Mouse (Mus musculus) lung, embryonic 14.5 days (tissue): ENCODE data around the gene Rabgap1l. TPM values are rescaled to one million over a fixed set of nuclear protein-coding genes. Genes with fewer than 3 reads are reported as not detected.

ENCODE experiments used
- ATAC-seq: fragments of 200-750 bp; cut with Nextera tagmentation; 2 replicates; pipeline ENCODE4 v1.8.0; 2017; ENCODE audit warnings: mild to moderate bottlenecking, moderate TSS enrichment, moderate library complexity; ENCODE audit not compliant: insufficient read depth
- DNase-seq: peaks from one replicate; pipeline ENCODE4 v3.0.0-alpha.2; 2015
- H3K27ac ChIP-seq: fragments of 300-500 bp; sonication (generic); 2 replicates; pipeline ENCODE4 v1.5.1; 2014; ENCODE audit warnings: low read depth, mild to moderate bottlenecking, moderate library complexity
- H3K27me3 ChIP-seq: fragments of 300-500 bp; sonication (generic); 2 replicates; pipeline ENCODE4 v1.6.1; 2014; ENCODE audit warnings: low read length, control low read depth; ENCODE audit not compliant: insufficient read depth
- H3K36me3 ChIP-seq: fragments of 300-500 bp; sonication (generic); 2 replicates; pipeline ENCODE4 v1.6.1; 2014; ENCODE audit warnings: control low read depth; ENCODE audit not compliant: insufficient read depth
- H3K4me1 ChIP-seq: fragments of 300-500 bp; sonication (generic); 2 replicates; pipeline ENCODE4 v1.6.1; 2014; ENCODE audit warnings: antibody characterized with exemption, control low read depth; ENCODE audit not compliant: insufficient read depth
- H3K4me2 ChIP-seq: fragments of 300-500 bp; sonication (generic); 2 replicates; pipeline ENCODE4 v1.6.1; 2014; ENCODE audit warnings: mild to moderate bottlenecking
- H3K4me3 ChIP-seq: fragments of 300-500 bp; sonication (generic); 2 replicates; pipeline ENCODE4 v1.5.1; 2014; ENCODE audit warnings: low read depth, low read length
- H3K9ac ChIP-seq: fragments of 300-500 bp; sonication (generic); 2 replicates; pipeline ENCODE4 v1.6.1; 2014
- H3K9me3 ChIP-seq: fragments of 300-500 bp; sonication (generic); 2 replicates; pipeline ENCODE4 v1.6.1; 2016; ENCODE audit warnings: low read depth, low read length, control low read depth
- CTCF ChIP-seq: IDR thresholded peaks from 2 replicates; pipeline ENCODE4 v1.5.1; 2016; ENCODE audit warnings: antibody characterized with exemption, low read depth
- WGBS: fragments of 180-500 bp; shearing (Covaris S2); extraction: QIAGEN DNeasy Blood & Tissue Kit; methylation state at CpG from one replicate; pipeline ENCODE4 v1.1.7; 2014; 5-methylcytosine and 5-hydroxymethylcytosine counted together
- polyA plus RNA-seq: library from polyadenylated mRNA; unstranded; fragments of >200 nt; fragmentation: Nextera tagmentation; extraction: Ambion mirVana; gene quantifications from 2 replicates; pipeline ENCODE4 v1.2.1, GENCODE M21; 2014

The Rabgap1l gene
- polyA plus RNA-seq, 1 experiment from 2014 or later = 19.3 TPM

GRCm38 (mm10) chr1:160703813-160704212 is 89.2 kb downstream of the Rabgap1l start:
- Histone ChIP-seq H3K9me3 (no peaks in the 10 kb centered on the region), H3K27ac (no peak overlapping the region), H3K4me1 (no peaks in the 10 kb centered on the region), H3K4me3 (no peak overlapping the region), H3K9ac (no peak overlapping the region), H3K4me2 (no peak overlapping the region), H3K36me3 (no peaks in the 10 kb centered on the region), H3K27me3 (no peaks in the 10 kb centered on the region)
- TF ChIP-seq CTCF = no peak
- ATAC-seq (no peak), DNase-seq (no peak)
- 94% methylated on average over 6 of the region's 6 CpGs for WGBS

- H3K9me3 ChIP-seq = no peaks in the 10 kb centered on the region
- no peaks in the 10 kb centered on the region for H3K4me1 ChIP-seq
- H3K9ac ChIP-seq = no peak overlapping the region
- H3K4me2 ChIP-seq = no peak overlapping the region
- WGBS = 32% methylated on average over 1 of the region's 1 CpGs
- H3K4me3 ChIP-seq = no peak overlapping the region
- H3K36me3 ChIP-seq = no peaks in the 10 kb centered on the region
- peak; percentile 100 for ATAC-seq
- DNase-seq = peak; percentile 98
- H3K27ac ChIP-seq = no peak overlapping the region
- H3K27me3 ChIP-seq = no peaks in the 10 kb centered on the region
- no peak for TF ChIP-seq CTCF
These were observed 99.9 kb downstream of the Rabgap1l start for GRCm38 (mm10) chr1:160693094-160693447.

- TF ChIP-seq CTCF = no peak
- H3K27ac ChIP-seq = no peak overlapping the region
- DNase-seq = no peak
- H3K36me3 ChIP-seq = no peaks in the 10 kb centered on the region
- ATAC-seq = no peak; the same call in 1 of the 2 replicates
- 76% methylated on average over 6 of the region's 6 CpGs for WGBS
- H3K4me2 ChIP-seq = no peak overlapping the region
- H3K9ac ChIP-seq = no peak overlapping the region
- no peak overlapping the region for H3K4me3 ChIP-seq
- H3K4me1 ChIP-seq = no peaks in the 10 kb centered on the region
- H3K9me3 ChIP-seq = no peaks in the 10 kb centered on the region
- no peaks in the 10 kb centered on the region for H3K27me3 ChIP-seq
These were observed 100.6 kb downstream of the Rabgap1l start for GRCm38 (mm10) chr1:160692224-160693093.

GRCm38 (mm10) chr1:160691196-160691590 is 101.8 kb downstream of the Rabgap1l start:
- H3K9ac ChIP-seq = no peak overlapping the region
- no peak overlapping the region for H3K4me3 ChIP-seq
- no peaks in the 10 kb centered on the region for H3K4me1 ChIP-seq
- no peaks in the 10 kb centered on the region for H3K36me3 ChIP-seq
- no peaks in the 10 kb centered on the region for H3K9me3 ChIP-seq
- ATAC-seq = no peak
- DNase-seq = no peak
- H3K27ac ChIP-seq = no peak overlapping the region
- H3K27me3 ChIP-seq = no peaks in the 10 kb centered on the region
- no peak for TF ChIP-seq CTCF
- WGBS = 91% methylated on average over 1 of the region's 1 CpGs
- no peak overlapping the region for H3K4me2 ChIP-seq

- Histone ChIP-seq H3K9me3 (no peaks in the 10 kb centered on the region), H3K9ac (no peak overlapping the region), H3K27ac (no peak overlapping the region), H3K4me3 (no peak overlapping the region), H3K27me3 (no peaks in the 10 kb centered on the region), H3K4me2 (no peak overlapping the region), H3K4me1 (no peaks in the 10 kb centered on the region), H3K36me3 (no peaks in the 10 kb centered on the region)
- DNase-seq (peak; percentile 21), ATAC-seq (no peak)
- no peak for TF ChIP-seq CTCF
- WGBS = 87% methylated on average over 7 of the region's 7 CpGs
These were observed 102.4 kb downstream of the Rabgap1l start for GRCm38 (mm10) chr1:160690516-160691195.

- DNase-seq = no peak
- no peak overlapping the region for H3K4me2 ChIP-seq
These were observed 103.5 kb downstream of the Rabgap1l start for GRCm38 (mm10) chr1:160689511-160689910.

GRCm38 (mm10) chr1:160684251-160684650 is 108.8 kb downstream of the Rabgap1l start:
- no peak overlapping the region for H3K4me2 ChIP-seq
- WGBS = 94% methylated on average over 2 of the region's 2 CpGs
- H3K36me3 ChIP-seq = no peaks in the 10 kb centered on the region
- H3K27me3 ChIP-seq = no peaks in the 10 kb centered on the region
- DNase-seq (no peak), ATAC-seq (no peak)
- H3K9me3 ChIP-seq = no peaks in the 10 kb centered on the region
- no peak overlapping the region for H3K9ac ChIP-seq
- H3K4me1 ChIP-seq = no peaks in the 10 kb centered on the region
- H3K4me3 ChIP-seq = no peak overlapping the region
- H3K27ac ChIP-seq = no peak overlapping the region
- TF ChIP-seq CTCF = no peak

More at GRCm38 (mm10) chr1:160689511-160689910, 103.5 kb downstream of the Rabgap1l start:
- H3K27me3 ChIP-seq = no peaks in the 10 kb centered on the region
- H3K36me3 ChIP-seq = no peaks in the 10 kb centered on the region
- H3K4me1 ChIP-seq = no peaks in the 10 kb centered on the region
- H3K9me3 ChIP-seq = no peaks in the 10 kb centered on the region
- no peak for TF ChIP-seq CTCF
- H3K4me3 ChIP-seq = no peak overlapping the region
- no peak for ATAC-seq
- no peak overlapping the region for H3K9ac ChIP-seq
- no peak overlapping the region for H3K27ac ChIP-seq
